Mouse (Mus musculus) forebrain, embryonic 16.5 days (tissue): ENCODE results near the gene Emid1. TPM values are rescaled to one million over a fixed set of nuclear protein-coding genes. Genes with fewer than 3 reads are reported as not detected.

ENCODE experiments used
- ATAC-seq: fragments of 200-750 bp; cut with Nextera tagmentation; 2 replicates; pipeline ENCODE4 v1.8.0; 2017; ENCODE audit warnings: mild to moderate bottlenecking, moderate library complexity
- H3K27ac ChIP-seq: fragments of 300-500 bp; sonication (generic); 2 replicates; pipeline ENCODE4 v1.5.1; 2014; ENCODE audit warnings: low read length, control low read depth
- H3K27me3 ChIP-seq: fragments of 300-500 bp; sonication (generic); replicated peaks from 2 replicates; pipeline ENCODE4 v1.6.1; 2014; ENCODE audit warnings: low read length; ENCODE audit not compliant: control insufficient read depth, insufficient read depth
- H3K36me3 ChIP-seq: fragments of 300-500 bp; sonication (generic); 2 replicates; pipeline ENCODE4 v1.6.1; 2014; ENCODE audit not compliant: control insufficient read depth, insufficient read depth
- H3K4me1 ChIP-seq: fragments of 300-500 bp; sonication (generic); replicated peaks from 2 replicates; pipeline ENCODE4 v1.6.1; 2014; ENCODE audit warnings: low read length; ENCODE audit not compliant: control insufficient read depth, insufficient read depth
- H3K4me2 ChIP-seq: fragments of 300-500 bp; sonication (generic); 2 replicates; pipeline ENCODE4 v1.6.1; 2014; ENCODE audit warnings: mild to moderate bottlenecking, low read length, control low read depth
- H3K4me3 ChIP-seq: fragments of 300-500 bp; sonication (generic); replicated peaks from 2 replicates; pipeline ENCODE4 v1.5.1; 2014; ENCODE audit warnings: mild to moderate bottlenecking, low read length, control low read depth
- H3K9ac ChIP-seq: fragments of 300-500 bp; sonication (generic); replicated peaks from 2 replicates; pipeline ENCODE4 v1.6.1; 2014; ENCODE audit warnings: low read depth, low read length, control low read depth
- H3K9me3 ChIP-seq: fragments of 300-500 bp; sonication (generic); 2 replicates; pipeline ENCODE4 v1.6.1; 2016; ENCODE audit warnings: low read length; ENCODE audit not compliant: control insufficient read depth
- WGBS: fragments of 180-500 bp; shearing (Covaris S2); extraction: QIAGEN DNeasy Blood & Tissue Kit; methylation state at CpG from one replicate; pipeline ENCODE4 v1.1.7; 2014; 5-methylcytosine and 5-hydroxymethylcytosine counted together
- polyA plus RNA-seq: library from polyadenylated mRNA; unstranded; fragments of >200 nt; fragmentation: Nextera tagmentation; extraction: Ambion mirVana; gene quantifications from 2 replicates; pipeline ENCODE4 v1.2.1, GENCODE M21; 2015

Gene Emid1
- polyA plus RNA-seq, 1 experiment from 2014 or later, result 27.3 TPM

DNA sequence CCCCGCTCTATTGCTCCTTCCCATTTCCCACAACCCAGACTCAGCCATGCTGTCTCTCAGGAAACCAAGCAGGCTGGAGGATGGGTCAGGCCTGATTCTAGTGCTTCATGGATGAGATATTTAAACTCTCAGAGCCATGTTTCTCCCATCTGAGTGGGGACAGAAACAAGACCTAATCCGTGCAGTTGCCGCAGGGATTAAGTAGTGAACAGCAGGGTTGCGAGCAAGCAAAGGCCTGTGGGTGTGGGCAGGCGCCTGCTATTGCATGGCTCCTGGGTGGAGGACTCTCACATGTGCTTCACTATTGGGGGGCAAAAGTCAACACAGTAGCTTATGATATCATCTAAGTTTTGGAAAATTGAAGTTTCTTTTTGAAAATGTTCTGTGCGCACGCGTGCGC, 32.8 kb upstream of the Emid1 start:
- ATAC-seq, result no peak
- no peak overlapping the region for H3K9ac ChIP-seq
- no peaks in the 10 kb centered on the region for H3K27me3 ChIP-seq
- no peak overlapping the region for H3K27ac ChIP-seq
- WGBS, result 79% methylated on average over 9 of the region's 9 CpGs
- no peaks in the 10 kb centered on the region for H3K36me3 ChIP-seq
- no peak overlapping the region for H3K4me3 ChIP-seq
- no peaks in the 10 kb centered on the region for H3K9me3 ChIP-seq
- H3K4me2 ChIP-seq, result no peak overlapping the region
- H3K4me1 ChIP-seq, result peaks cover 5% of the 10 kb centered on the region; the same call in 1 of the 2 replicates

DNA sequence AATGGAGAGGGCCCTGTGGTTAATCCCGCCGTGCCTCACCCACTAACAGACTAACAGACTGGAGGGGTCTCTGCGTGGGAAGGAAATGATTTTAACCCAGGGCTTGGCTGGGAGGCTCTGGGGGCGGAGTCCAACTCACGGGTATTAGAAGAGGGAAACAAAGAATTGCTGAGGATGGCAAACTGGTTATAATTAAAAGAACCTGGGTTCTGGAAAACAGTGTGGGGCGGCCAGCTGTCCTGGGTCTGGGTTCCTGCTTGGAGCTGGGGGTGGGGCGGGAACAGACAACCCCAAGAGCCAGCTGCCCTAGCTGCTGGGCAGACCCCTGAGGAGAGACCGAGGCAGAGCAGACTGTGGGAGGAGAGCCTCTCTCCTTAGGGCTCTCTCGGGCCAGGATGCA, 32.2 kb upstream of the Emid1 start:
- ATAC-seq, result peak; percentile 57
- Histone ChIP-seq H3K9ac (no peak overlapping the region), H3K27ac (no peak overlapping the region), H3K9me3 (no peaks in the 10 kb centered on the region), H3K27me3 (no peaks in the 10 kb centered on the region), H3K36me3 (no peaks in the 10 kb centered on the region), H3K4me3 (no peak overlapping the region), H3K4me1 (peaks cover 5% of the 10 kb centered on the region; the same call in 1 of the 2 replicates), H3K4me2 (no peak overlapping the region)
- 14% methylated on average over 9 of the region's 9 CpGs for WGBS

DNA sequence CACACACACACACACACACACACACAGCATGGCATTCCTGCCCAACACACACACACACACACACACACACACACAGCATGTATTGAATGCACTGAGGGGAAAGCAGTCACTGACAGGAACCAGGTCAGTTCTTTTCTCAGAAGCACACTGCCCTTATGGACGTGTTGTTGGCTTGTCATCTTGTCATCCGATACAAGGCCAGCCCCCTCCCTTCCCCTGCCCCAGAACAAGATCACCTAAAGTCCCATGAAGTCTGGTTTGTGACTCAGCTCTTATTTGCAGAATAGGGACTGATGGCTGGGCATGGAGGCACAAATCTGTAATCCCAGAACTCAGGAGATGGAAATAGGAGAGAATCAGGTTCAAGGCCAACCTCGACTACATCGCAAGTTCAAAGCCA, 30.8 kb upstream of the Emid1 start:
- no peak for ATAC-seq
- no peaks in the 10 kb centered on the region for H3K9me3 ChIP-seq
- 70% methylated on average over 4 of the region's 4 CpGs for WGBS
- H3K27me3 ChIP-seq, result no peaks in the 10 kb centered on the region
- H3K36me3 ChIP-seq, result no peaks in the 10 kb centered on the region
- no peak overlapping the region for H3K4me2 ChIP-seq
- H3K9ac ChIP-seq, result no peak overlapping the region
- peaks cover 5% of the 10 kb centered on the region; the same call in 1 of the 2 replicates for H3K4me1 ChIP-seq
- H3K27ac ChIP-seq, result no peak overlapping the region
- H3K4me3 ChIP-seq, result no peak overlapping the region

GRCm38 (mm10) chr11:5181850-5182404, 29.9 kb upstream of the Emid1 start:
- Histone ChIP-seq H3K4me2 (no peak overlapping the region), H3K27ac (no peak overlapping the region), H3K9me3 (no peaks in the 10 kb centered on the region), H3K4me1 (peaks cover 5% of the 10 kb centered on the region; the same call in 1 of the 2 replicates), H3K4me3 (no peak overlapping the region), H3K27me3 (no peaks in the 10 kb centered on the region), H3K36me3 (no peaks in the 10 kb centered on the region), H3K9ac (no peak overlapping the region)
- ATAC-seq, result no peak
- WGBS, result 20% methylated on average over 13 of the region's 13 CpGs

- H3K4me2 ChIP-seq, result no peak overlapping the region
- 47% methylated on average over 8 of the region's 8 CpGs for WGBS
- H3K4me3 ChIP-seq, result no peak overlapping the region
- no peak for ATAC-seq
- no peaks in the 10 kb centered on the region for H3K36me3 ChIP-seq
- H3K9ac ChIP-seq, result no peak overlapping the region
- H3K27me3 ChIP-seq, result no peaks in the 10 kb centered on the region
- H3K9me3 ChIP-seq, result no peaks in the 10 kb centered on the region
- H3K27ac ChIP-seq, result no peak overlapping the region
- H3K4me1 ChIP-seq, result peaks cover 2% of the 10 kb centered on the region; the same call in 1 of the 2 replicates
Observed at GRCm38 (mm10) chr11:5179391-5179790, 27.3 kb upstream of the Emid1 start.

- Histone ChIP-seq H3K4me2 (no peak overlapping the region), H3K36me3 (no peaks in the 10 kb centered on the region), H3K9ac (no peak overlapping the region), H3K4me1 (no peaks in the 10 kb centered on the region; the same call in 1 of the 2 replicates), H3K27me3 (no peaks in the 10 kb centered on the region), H3K9me3 (no peaks in the 10 kb centered on the region), H3K4me3 (no peak overlapping the region), H3K27ac (no peak overlapping the region)
- WGBS, result 84% methylated on average over 12 of the region's 12 CpGs
- no peak for ATAC-seq
Observed at GRCm38 (mm10) chr11:5177171-5177570, 25.1 kb upstream of the Emid1 start.

DNA sequence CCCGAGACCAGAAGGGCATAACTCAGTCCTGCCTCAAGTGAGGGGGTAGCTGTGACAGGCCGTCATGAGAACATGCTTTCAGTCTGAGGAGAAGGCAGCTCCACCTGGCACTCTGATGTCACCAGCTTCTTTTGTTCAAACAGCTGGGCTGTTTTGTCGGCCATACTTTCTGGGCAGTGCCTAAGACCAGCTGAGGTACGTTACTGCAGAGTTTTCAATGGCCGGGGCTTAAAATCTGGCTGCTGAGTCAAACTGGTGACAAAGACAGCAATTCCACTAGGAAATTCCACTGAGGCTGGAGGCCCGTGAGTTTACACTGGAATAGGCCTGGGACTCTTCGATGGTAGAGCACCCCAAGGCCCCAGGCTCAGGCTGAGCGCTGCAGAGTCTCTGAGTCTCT, 24.6 kb upstream of the Emid1 start:
- Histone ChIP-seq H3K27me3 (no peaks in the 10 kb centered on the region), H3K4me1 (no peaks in the 10 kb centered on the region; the same call in 1 of the 2 replicates), H3K36me3 (no peaks in the 10 kb centered on the region), H3K9me3 (no peaks in the 10 kb centered on the region), H3K9ac (no peak overlapping the region), H3K4me2 (no peak overlapping the region), H3K27ac (no peak overlapping the region), H3K4me3 (no peak overlapping the region)
- WGBS, result 61% methylated on average over 8 of the region's 8 CpGs
- no peak for ATAC-seq

DNA sequence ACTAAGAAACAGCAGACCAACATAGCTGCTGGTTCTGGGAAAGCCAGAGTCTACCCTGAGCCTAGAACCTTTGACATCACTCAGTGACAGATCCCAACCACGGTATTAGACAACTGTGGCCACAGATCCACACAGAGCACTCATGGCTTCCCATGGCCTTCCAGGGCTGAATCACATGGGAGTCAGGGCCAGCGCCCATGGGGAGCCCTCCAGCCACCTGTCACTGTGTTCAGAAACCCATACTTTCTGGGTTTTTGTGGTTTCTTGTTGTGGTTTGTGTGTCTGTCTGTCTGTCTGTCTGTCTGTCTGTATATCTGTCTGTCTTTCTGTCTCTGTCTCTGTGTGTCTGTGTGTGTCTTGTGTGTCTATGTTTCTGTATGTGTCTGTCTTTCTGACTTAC, 23.8 kb upstream of the Emid1 start:
- no peaks in the 10 kb centered on the region for H3K27me3 ChIP-seq
- no peak overlapping the region for H3K9ac ChIP-seq
- WGBS, result 80% methylated on average over 2 of the region's 2 CpGs
- H3K4me1 ChIP-seq, result no peaks in the 10 kb centered on the region; the same call in 1 of the 2 replicates
- ATAC-seq, result no peak
- H3K4me2 ChIP-seq, result no peak overlapping the region
- H3K4me3 ChIP-seq, result no peak overlapping the region
- H3K27ac ChIP-seq, result no peak overlapping the region
- H3K36me3 ChIP-seq, result no peaks in the 10 kb centered on the region
- H3K9me3 ChIP-seq, result no peaks in the 10 kb centered on the region

- Histone ChIP-seq H3K36me3 (no peaks in the 10 kb centered on the region), H3K4me3 (no peak overlapping the region), H3K4me1 (no peaks in the 10 kb centered on the region; the same call in 1 of the 2 replicates), H3K27me3 (no peaks in the 10 kb centered on the region), H3K4me2 (no peak overlapping the region), H3K9ac (no peak overlapping the region), H3K9me3 (no peaks in the 10 kb centered on the region), H3K27ac (no peak overlapping the region)
- ATAC-seq, result no peak
- WGBS, result 90% methylated on average over 7 of the region's 7 CpGs
Observed at GRCm38 (mm10) chr11:5175141-5175540, 23.1 kb upstream of the Emid1 start.

DNA sequence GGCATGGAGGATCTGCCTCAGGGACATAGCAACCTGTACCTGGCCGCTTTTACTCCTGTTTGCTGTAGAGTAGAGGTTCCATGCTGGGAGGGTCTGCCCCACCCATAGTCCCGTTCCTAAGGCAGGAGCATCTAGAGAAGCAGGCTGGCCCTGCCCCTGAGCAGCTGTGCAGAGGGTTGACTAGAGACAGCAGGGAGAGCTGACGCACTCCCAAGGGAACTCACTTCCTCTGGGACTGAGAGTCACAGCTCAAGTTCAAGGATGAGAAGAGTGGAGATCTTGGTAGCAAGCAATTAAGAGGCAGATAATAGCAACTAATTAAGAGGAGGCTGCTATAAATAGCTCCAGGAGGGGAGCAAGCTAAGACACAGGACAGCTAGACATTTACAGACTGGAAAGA, 20.8 kb upstream of the Emid1 start:
- peaks cover under 1% of the 10 kb centered on the region for H3K4me1 ChIP-seq
- H3K9ac ChIP-seq, result no peak overlapping the region
- no peak overlapping the region for H3K4me3 ChIP-seq
- no peak for ATAC-seq
- no peak overlapping the region for H3K4me2 ChIP-seq
- no peaks in the 10 kb centered on the region for H3K9me3 ChIP-seq
- H3K36me3 ChIP-seq, result no peaks in the 10 kb centered on the region
- H3K27ac ChIP-seq, result no peak overlapping the region
- WGBS, result 33% methylated on average over 3 of the region's 3 CpGs
- no peaks in the 10 kb centered on the region for H3K27me3 ChIP-seq
